Mouse (Mus musculus) left cerebral cortex, adult 2 months (tissue): ENCODE data around the gene Sfxn3. TPM values are rescaled to one million over a fixed set of nuclear protein-coding genes. Genes with fewer than 3 reads are reported as not detected.
"Not testable (repeated sequence)": the region's sequence is repeated elsewhere in the genome, so short reads cannot be mapped to it uniquely, and the experiment has no call there.

Experiments
- DNase-seq, 2 experiments: peaks; one replicate each; pipeline ENCODE4 v3.0.0; 2021 to 2022; ENCODE audit warnings: low spot score in 2 of 2, mixed read lengths in 1 of 2; ENCODE audit errors: extremely low spot score in 1 of 2
- H3K27ac ChIP-seq: fragments of 200-600 bp; 2 replicates; pipeline ENCODE4 v1.8.1; 2022
- H3K4me3 ChIP-seq: fragments of 200-600 bp; 2 replicates; pipeline ENCODE4 v1.8.1; 2022
- CTCF ChIP-seq: fragments of 200-600 bp; IDR thresholded peaks from 2 replicates; pipeline ENCODE4 v1.8.1; 2022; ENCODE audit warnings: antibody characterized with exemption, mild to moderate bottlenecking, moderate library complexity
- intact Hi-C: fragments of 180-260 bp; cut with DNase I; formaldehyde crosslinking; loops from one replicate; pipeline ENCODE4 v1.15.1; 2025
- total RNA-seq, 2 experiments: library from RNA; stranded (reverse); gene quantifications; 2 replicates each; pipeline ENCODE4 v1.2.3; 2021

The Sfxn3 gene
- total RNA-seq, 2 experiments from 2014 or later: 120 to 125 TPM

DNA sequence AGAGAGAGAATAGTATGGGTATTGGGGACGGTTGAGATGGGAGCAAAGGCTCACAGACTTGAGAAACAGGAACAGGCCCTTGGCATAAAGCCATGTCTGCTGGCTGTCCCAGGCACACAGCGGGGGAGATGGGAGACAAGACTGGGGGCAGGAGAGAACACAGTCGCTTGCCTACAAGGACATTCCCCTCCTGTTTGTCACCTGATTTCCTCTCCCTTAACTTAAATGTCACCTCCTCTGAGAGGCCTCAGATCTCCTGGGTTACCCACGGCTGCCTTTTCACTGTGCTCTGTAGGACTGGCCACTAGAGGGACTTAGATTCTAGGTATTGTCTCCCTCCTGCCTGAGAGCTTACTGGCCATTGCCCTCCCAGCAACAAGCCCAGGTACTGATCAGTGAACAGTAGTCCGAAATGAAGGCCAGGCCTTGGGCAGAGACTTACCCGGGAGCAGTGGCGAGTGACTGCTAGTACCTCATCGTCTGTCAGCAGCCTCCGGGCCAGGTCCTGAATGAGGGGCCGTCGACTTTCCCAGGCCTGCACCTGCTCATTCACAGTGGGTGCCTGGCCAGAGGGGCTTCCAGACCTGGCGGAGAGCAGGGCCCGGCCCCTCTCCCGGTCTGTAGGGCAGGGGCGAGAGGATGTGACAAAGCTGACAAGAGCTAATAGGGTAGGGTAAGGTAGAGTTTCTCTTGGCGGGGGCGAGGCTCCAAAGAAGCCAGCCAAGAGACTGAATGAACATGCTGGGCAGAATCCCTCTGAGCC, 14.6 kb upstream of the Sfxn3 start:
- H3K27ac ChIP-seq: no peak overlapping the region
- DNase-seq: no peak
- intact Hi-C loops: no loop called here
- peak; percentile 43 for TF ChIP-seq CTCF
- no peak overlapping the region for H3K4me3 ChIP-seq

DNA sequence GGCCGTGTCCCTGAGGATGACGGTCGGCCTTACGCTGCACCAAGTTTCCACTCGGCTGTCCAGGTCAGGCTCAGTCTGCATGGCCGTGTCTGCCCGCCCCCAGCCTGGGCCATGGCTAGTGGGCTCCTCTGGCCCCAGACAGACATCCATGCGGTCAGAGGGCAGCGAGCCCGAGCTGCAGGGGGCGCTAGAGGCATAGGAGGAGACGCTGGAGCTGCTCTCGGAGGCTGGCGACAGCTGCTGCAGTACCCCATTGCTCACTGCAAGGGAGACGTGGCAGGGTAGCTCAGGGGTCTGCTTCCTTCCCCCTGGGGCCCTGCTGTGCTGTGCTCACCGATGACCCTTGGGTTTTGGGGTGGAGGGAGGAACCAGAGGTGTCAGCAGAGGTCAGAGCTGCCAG, 10.4 kb upstream of the Sfxn3 start:
- H3K27ac ChIP-seq: no peak overlapping the region
- DNase-seq: no peak
- intact Hi-C loops: no loop called here
- peak; percentile 52 for TF ChIP-seq CTCF
- H3K4me3 ChIP-seq: no peak overlapping the region

DNA sequence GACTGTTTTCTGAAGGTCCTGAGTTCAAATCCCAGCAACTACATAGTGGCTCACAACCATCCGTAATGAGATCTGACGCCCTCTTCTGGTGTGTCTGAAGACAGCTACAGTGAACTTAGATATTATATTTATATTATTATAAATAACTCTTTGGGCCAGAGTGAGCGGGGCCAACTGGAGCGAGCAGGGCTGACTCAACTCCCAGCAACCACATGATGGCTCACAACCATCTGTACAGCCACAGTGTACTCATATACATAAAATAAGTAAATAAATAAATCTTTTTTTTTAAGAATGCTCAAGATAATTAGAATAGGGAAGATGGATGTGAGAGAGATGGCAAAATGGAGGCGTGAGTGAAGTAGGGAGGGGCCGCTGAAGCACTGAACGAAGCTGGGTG, 9.1 kb upstream of the Sfxn3 start:
- intact Hi-C loops, DNase-seq, H3K4me3 ChIP-seq, H3K27ac ChIP-seq: not testable (repeated sequence)

DNA sequence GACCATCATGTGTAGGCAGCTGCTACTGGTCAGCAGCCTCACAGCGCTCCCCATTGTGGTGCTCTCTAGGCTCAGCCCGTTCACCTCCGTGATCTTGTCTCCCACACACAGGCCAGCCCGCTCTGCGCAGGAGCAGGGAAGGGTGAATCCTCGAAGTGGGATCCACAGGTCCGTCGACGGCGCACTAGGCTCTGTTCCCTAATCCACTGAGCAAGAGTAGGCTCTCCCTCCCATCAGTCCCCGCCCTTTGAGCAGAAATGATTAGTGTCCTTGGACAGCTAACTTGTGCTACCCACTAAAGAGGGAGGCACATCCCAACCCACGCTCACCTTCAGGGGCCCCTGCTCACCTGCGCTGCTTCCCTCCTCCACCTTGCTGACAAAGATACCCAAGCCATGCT, 7.1 kb upstream of the Sfxn3 start:
- no peak overlapping the region for H3K4me3 ChIP-seq
- DNase-seq: no peak
- no peak for TF ChIP-seq CTCF
- H3K27ac ChIP-seq: no peak overlapping the region
- intact Hi-C loops: no loop called here

DNA sequence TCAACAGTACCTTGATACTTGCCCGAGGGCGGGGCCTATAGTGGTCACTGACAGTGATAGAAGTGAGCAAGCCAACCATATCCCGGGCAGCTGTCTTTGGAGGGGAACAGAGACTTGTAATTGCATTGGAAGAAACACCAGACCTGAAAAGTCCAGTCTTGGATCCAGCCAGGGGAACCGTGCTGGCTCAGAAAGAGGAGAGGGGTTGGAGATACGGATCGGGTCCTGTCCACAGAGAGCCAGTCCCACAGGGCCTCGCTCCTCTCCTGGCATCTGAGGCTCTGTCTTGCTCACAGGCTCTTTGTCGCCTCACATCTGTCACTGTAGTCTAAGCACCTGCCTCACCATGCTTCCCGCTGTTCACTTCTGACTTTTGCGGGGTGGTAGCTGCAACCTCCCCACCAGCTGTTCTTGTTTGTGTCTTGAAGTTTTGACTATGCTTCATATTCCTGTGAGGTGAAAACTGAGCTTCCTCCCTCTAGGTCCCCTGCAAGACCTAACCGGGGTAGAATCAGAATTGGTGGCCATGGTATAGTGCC, 2.8 kb upstream of the Sfxn3 start:
- no peak for TF ChIP-seq CTCF
- no peak for DNase-seq
- no peak overlapping the region for H3K27ac ChIP-seq
- intact Hi-C loops: no loop called here
- H3K4me3 ChIP-seq: no peak overlapping the region

DNA sequence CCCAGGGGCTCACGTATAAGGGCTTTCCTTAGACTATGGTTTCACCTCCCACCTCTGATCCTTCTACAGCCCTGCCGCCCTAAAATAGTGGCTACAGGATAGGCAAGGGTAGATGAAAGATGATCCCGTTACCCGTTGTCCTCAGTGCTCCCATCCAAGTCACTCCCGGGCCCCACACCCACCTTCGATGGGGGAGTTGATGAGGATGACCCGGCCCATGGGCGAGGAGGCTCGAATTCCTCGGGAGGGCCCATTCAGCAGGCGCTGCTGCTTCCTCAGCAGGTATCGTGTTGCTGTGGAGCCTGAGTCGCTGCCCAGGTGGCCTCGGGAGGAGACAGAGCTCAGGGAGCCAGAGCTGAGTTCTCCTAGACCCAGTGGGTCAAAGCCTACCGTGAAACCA, 2.1 kb upstream of the Sfxn3 start:
- no peak for TF ChIP-seq CTCF
- no peak overlapping the region for H3K4me3 ChIP-seq
- no peak for DNase-seq
- no peak overlapping the region for H3K27ac ChIP-seq
- intact Hi-C loops: no loop called here

DNA sequence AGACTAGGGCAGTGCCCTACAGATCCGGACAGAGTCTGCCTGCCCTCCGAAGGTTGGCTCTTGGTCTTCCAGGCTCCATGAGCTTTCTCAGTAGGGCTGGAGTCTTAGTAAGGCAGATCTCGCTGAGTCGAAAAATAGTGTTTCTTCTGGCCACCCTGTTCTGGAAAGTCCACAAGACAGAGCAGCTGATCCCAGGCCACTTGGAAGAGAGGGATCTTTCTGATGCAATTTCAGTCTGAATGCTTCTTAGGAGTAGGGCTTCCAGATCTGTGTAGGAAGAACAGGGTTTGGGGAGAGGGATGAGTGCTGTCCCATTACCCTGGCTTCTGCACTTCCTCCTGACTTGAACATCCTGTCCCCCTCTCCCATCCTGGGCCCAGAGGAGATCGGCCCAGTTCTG, 1.7 kb upstream of the Sfxn3 start, which contains the start of gene Pdzd7:
Pdzd7 (minus strand) TSS at position 67 of the 400 bp plus-strand sequence.
- Histone ChIP-seq H3K4me3 (peak within 1 kb of the TSS; percentile 62), H3K27ac (peak within 1 kb of the TSS; percentile 98)
- TF ChIP-seq CTCF: no peak
- no peak for DNase-seq
- intact Hi-C loops: no loop called here

DNA sequence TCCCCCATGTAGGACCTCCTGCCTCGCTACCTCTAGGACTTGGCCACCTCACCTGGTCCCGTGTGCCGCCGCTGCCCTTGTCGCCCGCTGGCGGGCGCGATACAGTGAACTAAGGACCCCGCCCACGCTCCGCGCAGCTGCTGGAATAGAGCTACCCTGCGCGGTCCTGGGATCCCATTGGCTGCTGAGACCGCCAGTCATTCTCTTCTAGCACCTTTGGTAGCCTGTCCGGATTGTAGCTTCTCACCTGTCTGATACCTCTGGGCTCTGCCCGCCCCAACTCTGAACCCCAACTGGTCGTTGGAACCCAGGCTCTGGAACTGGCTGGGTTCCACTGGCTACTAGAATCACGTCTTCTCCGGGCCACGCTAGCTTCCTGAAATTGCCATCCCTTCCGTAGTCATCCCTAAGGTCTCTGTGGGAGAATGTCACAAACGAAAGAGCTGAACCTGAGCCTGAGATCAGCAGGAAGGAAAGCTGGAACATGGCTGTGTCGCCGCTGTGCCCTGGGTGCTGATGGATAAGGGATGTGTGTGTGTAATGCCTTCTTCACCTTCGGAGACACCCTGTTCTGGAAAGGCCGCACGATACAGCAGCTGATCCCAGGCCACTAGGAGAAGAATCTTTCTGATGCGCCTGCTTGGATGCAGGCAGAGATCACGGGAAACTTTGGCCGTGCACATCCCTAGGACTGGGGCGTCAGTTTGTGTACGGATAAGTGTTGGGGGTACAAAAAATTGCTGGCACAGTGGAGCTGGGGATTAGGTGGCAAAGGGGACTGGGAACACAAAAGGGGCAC, 581 bp upstream of the Sfxn3 start:
- TF ChIP-seq CTCF: no peak; the same call in 1 of the 2 replicates

DNA sequence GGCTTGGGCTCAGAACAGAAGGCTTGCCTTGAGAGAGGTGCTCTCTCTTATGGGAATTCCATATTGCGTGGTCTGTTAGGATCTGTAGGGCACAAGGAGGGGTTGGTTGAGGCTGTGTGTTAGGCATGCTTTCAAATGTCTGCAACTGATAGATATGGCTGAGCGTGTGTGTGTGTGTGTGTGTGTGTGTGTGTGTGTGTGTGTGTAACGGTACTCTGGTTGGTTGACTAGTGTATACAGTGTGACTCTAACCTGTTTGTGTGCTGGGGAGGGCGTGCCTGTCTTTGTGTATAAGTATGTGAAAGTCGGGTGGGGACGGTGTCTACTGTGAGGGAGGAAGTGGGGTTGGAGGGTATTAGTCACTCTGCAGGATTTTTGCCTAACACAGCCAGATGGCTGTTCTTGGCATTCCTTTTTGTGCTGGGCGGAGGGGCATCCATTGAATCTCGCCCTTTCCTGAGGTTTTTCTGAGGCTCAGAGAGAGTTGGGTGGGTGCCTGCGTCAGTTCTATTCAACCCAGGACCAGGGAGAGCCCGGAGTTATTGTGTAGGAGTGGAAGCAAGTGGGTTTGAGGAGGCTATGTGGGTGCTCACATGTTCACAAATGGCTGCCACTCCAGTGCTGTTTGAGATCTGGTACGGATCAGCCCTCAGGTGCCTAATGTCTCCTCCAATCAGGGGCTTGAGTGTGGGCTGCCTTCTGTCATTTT, 786 bp downstream of the Sfxn3 start:
- peak overlapping the region; percentile 98 for H3K27ac ChIP-seq
- H3K4me3 ChIP-seq: peak overlapping the region; percentile 62
- peak; percentile 76 to 81 for DNase-seq
- TF ChIP-seq CTCF: no peak
- intact Hi-C loops: loop anchor here (1.0 kb wide), 1 partner anchor 31 kb away; no protein-coding TSS in a partner anchor

More for the DNA sequence above, 581 bp upstream of the Sfxn3 start:
- intact Hi-C loops: no loop called here
- Histone ChIP-seq H3K4me3 (peak overlapping the region; percentile 62), H3K27ac (peak overlapping the region; percentile 98)
- DNase-seq: peak; percentile 79 to 88

DNA sequence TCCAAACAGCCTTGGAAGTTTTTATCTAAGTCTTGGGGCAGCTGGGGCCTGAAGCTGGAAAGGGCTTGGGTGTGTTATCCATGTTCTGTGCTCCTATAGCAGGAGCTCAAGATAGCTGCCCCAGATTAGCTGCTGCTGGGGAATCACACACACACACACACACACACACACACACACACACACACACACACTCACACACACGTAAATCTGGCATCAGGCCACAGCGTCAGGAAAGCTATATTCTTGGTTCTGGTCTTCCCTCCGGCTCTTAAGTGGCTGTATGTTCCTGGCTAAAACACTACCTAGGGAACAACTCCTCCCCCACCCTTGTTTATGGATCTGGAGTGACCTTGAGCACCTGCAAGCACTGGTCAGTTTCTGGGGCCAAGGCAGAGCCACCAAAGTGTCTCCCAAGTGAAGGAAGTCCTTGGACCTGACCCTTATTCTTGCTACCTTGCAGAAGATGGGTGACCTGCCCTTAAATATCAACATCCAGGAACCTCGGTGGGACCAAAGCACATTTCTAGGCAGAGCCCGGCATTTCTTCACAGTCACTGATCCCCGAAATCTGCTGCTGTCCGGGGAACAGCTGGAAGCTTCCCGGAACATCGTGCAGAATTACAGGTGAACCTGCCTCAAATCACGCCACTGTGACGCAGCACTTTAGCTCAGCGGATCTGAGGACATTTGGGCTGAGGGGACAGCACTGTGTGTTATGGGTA, 1.5 kb downstream of the Sfxn3 start:
- no peak for DNase-seq
- intact Hi-C loops: loop anchor here (1.0 kb wide), 1 partner anchor 32 kb away; no protein-coding TSS in a partner anchor
- no peak for TF ChIP-seq CTCF
- Histone ChIP-seq H3K27ac (peak overlapping the region; percentile 98), H3K4me3 (peak overlapping the region; percentile 62)

DNA sequence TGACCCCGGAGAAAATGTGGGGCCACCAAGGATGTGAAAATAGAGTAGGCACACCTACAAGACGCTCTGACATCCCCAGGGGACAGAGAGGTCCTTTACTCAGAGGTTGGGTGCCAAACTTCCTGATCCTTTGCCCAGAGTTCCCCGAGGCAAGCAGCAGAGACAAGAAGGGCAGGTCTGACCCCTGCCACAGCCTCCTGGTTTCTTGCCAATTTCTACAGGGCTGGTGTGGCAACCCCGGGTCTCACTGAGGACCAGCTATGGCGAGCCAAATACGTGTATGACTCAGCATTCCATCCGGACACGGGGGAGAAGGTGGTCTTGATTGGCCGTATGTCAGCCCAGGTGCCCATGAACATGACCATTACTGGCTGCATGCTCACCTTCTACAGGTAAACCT, 2.2 kb downstream of the Sfxn3 start:
- intact Hi-C loops: no loop called here
- TF ChIP-seq CTCF: no peak
- H3K27ac ChIP-seq: peak overlapping the region; percentile 94
- H3K4me3 ChIP-seq: peak overlapping the region; percentile 48
- no peak for DNase-seq
